Mouse (Mus musculus): ENCODE measurements at regions not wholly inside any gene's neighbourhood (a gene's known extent, or its start where the extent isn't known, plus 50 kb on each side); places are given as distances from the start of the nearest gene placed in this dataset.

- TF ChIP-seq CTCF (IDR thresholded peaks at IDR 0.05; ENCODE audit: control insufficient read depth, insufficient read depth, insufficient read length) (no peak), CEBPB (IDR thresholded peaks at IDR 0.05; ENCODE audit: low read depth) (no peak), USF1 (IDR thresholded peaks at IDR 0.05; ENCODE audit: low read depth) (no peak)
Measured at GRCm38 (mm10) chr3:39918601-39919000, 612.5 kb upstream of the Intu start.

All from C2C12 (cell line).